Mouse (Mus musculus) lung, postnatal 0 days (tissue): ENCODE measurements at regions not wholly inside any gene's neighbourhood (a gene's known extent, or its start where the extent isn't known, plus 50 kb on each side); places are given as distances from the start of the nearest gene placed in this dataset.

Experiments
- CTCF ChIP-seq: IDR thresholded peaks from 2 replicates; pipeline ENCODE4 v1.5.1; 2016; ENCODE audit warnings: antibody characterized with exemption, mild to moderate bottlenecking
- EP300 ChIP-seq: IDR thresholded peaks from 2 replicates; pipeline ENCODE4 v1.6.1; 2016; ENCODE audit warnings: antibody characterized with exemption, mild to moderate bottlenecking, control low read depth

GRCm38 (mm10) chr9:41772281-41772902 lies 351.7 kb downstream of the Sorl1 start:
- no peak for TF ChIP-seq EP300
- no peak for TF ChIP-seq CTCF
